Mouse (Mus musculus) gastrocnemius, adult 2 months (tissue): ENCODE data around the gene Fam240b. TPM values are rescaled to one million over a fixed set of nuclear protein-coding genes. Genes with fewer than 3 reads are reported as not detected.

ENCODE experiments used
- DNase-seq: peaks from one replicate; pipeline ENCODE4 v3.0.0; 2022
- H3K27ac ChIP-seq: fragments of 200-600 bp; 2 replicates; pipeline ENCODE4 v1.8.1; 2022; ENCODE audit warnings: mild to moderate bottlenecking
- H3K4me3 ChIP-seq: fragments of 200-600 bp; 2 replicates; pipeline ENCODE4 v1.8.1; 2022; ENCODE audit warnings: mild to moderate bottlenecking, moderate library complexity
- CTCF ChIP-seq: fragments of 200-600 bp; IDR thresholded peaks from 2 replicates; pipeline ENCODE4 v1.8.1; 2022; ENCODE audit warnings: antibody characterized with exemption, mild to moderate bottlenecking, moderate library complexity
- intact Hi-C: fragments of 180-260 bp; cut with DNase I; formaldehyde crosslinking; loops from one replicate; pipeline ENCODE4 v1.15.1; 2025
- total RNA-seq, 2 experiments: library from RNA; stranded (reverse); gene quantifications; 2 replicates each; pipeline ENCODE4 v1.2.3; 2021

Fam240b gene
- total RNA-seq, 2 experiments from 2014 or later: 0.36 TPM; not detected in 1

DNA sequence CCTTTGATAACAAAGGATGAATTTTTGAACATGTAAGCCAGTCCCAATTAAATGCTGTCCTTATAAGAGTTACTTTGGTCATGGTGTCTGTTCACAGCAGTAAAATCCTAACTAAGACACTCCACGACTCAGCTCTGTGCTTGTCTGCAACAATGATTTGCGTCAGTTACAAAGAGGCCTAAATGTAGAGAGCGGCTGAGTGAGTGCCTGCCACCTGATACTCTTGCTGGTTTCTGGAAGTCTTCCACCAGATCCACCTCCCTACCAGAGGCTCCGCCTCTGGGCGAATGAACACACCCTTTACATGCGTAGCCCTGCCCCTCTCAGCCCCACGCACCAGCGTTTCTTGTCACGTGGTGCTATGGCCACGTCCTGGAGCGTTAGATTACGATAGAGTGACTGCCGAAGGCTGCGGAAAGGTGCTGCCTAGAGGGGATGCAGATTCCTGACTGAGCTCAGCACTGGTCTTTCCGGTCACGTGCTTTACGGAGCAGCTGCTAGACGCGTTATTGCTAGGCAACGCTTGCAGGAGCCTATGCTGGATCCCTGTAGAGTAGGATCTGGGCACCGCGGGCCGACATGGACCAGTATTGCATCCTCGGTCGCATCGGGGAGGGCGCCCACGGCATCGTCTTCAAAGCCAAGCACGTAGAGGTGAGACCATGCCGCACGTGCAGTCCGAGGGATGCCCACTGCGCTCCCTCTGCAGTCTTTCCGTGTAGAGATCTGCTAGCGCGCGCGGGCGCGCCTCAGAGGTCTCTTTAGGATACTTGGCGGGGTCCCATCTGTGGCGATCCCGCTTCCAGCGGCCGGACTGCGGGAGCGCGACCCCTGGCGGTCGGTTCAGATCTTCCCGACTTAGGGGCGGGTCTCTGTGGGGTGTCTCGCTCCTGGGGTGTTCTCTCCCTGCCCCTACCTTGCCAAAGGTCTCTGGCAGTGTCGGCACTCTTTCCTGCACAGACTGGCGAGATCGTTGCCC, 65.3 kb downstream of the Fam240b start, which contains the start of gene Cdk20:
Cdk20 (plus strand) TSS at position 298 of the 979 bp plus-strand sequence.
- DNase-seq: peak; percentile 94
- peak; percentile 85 for TF ChIP-seq CTCF
- H3K4me3 ChIP-seq: peak within 1 kb of the TSS; percentile 88
- H3K27ac ChIP-seq: peak within 1 kb of the TSS; percentile 90
- intact Hi-C loops: loop anchor here (5.0 kb wide), 1 partner anchor 270 kb away; the partner anchor contains the start of gene Habp4

Other genes starting within 250 kb of the Fam240b start
- gene Cdc14b, start 222.5 kb downstream of the Fam240b start, total RNA-seq: 1 to 10 TPM; 6.3 to 6.8 TPM
- gene Aaed1, start 185.1 kb downstream of the Fam240b start, total RNA-seq: 10 to 100 TPM; 40.4 to 47.8 TPM
- 100 to 1,000 TPM; 111 to 149 TPM for gene Ctsl, start 126.9 kb downstream of the Fam240b start, total RNA-seq
- 1 to 10 TPM; 2.1 to 3.3 TPM for gene Cdk20, start 65.5 kb downstream of the Fam240b start, total RNA-seq